Mouse (Mus musculus) large intestine, adult 2 months (tissue): ENCODE data around the gene Jazf1. TPM values are rescaled to one million over a fixed set of nuclear protein-coding genes. Genes with fewer than 3 reads are reported as not detected.

Experiments used
- DNase-seq: peaks from one replicate; pipeline ENCODE4 v3.0.0-alpha.2; 2012; ENCODE audit warnings: low read depth, low spot score
- WGBS: fragments of 180-500 bp; shearing (Covaris S2); methylation state at CpG from one replicate; pipeline ENCODE4 v1.1.7; 2018; 5-methylcytosine and 5-hydroxymethylcytosine counted together
- polyA plus RNA-seq: library from polyadenylated mRNA; depleted of rRNA; stranded (reverse); fragments of >200 nt; gene quantifications from 2 replicates; pipeline ENCODE4 v1.2.3, GENCODE M21; 2012

Jazf1 gene
- polyA plus RNA-seq, 1 experiment, result 0.66 TPM

- 79% methylated on average over 3 of the region's 3 CpGs for WGBS
- DNase-seq, result no peak
Observed at GRCm38 (mm10) chr6:52824977-52825482, 243.4 kb downstream of the Jazf1 start.

- DNase-seq, result no peak
- WGBS, result 70% methylated on average over 7 of the region's 7 CpGs
Observed at GRCm38 (mm10) chr6:52823064-52823463, 245.4 kb downstream of the Jazf1 start.

- no peak for DNase-seq
- 94% methylated on average over 2 of the region's 2 CpGs for WGBS
Observed at GRCm38 (mm10) chr6:52822625-52823024, 245.8 kb downstream of the Jazf1 start.

DNA sequence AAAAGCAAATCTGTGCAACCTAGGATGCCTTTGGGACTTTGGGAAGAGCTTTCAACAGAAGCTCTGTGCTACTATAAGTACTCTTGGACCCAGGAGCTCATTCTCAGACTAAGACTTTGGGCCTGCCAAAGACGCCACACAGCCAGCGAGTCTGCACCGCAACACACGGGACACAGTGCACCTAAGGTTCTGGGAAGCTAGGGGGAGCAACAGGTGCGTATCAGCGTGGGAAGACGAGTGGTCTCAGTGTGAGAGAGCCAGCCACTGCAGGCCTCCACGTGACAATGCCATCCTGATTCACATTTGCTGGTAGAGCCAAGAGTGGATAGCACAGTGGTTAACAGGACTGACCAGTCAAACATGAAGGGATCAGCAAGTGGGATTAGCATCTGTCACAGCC, 249.1 kb downstream of the Jazf1 start:
- 79% methylated on average over 8 of the region's 8 CpGs for WGBS
- DNase-seq, result no peak

DNA sequence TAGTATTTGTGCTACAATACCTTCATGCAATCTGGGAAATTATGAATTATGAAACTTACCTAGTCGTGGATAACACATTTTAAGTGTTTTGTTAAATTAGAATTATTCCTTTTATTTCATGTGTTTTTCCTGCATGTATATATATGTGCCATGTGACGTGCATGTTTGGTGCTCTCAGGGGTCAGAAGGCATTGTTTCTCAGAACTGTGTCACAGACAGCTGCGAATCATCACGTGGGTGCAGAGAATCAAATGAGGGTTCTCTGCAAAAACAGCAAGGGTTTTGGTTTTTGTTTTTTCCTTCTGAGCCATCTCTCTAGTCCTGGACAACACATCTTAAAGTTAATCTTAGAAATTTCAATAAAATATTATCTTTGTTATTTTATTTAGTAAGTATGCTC, 250.4 kb downstream of the Jazf1 start:
- DNase-seq, result no peak
- WGBS, result 86% methylated on average over 4 of the region's 4 CpGs

GRCm38 (mm10) chr6:52817203-52817874, 251.1 kb downstream of the Jazf1 start:
- DNase-seq, result no peak
- WGBS, result 63% methylated on average over 10 of the region's 10 CpGs

GRCm38 (mm10) chr6:52805237-52805856, 263.1 kb downstream of the Jazf1 start:
- DNase-seq, result no peak
- 70% methylated on average over 3 of the region's 3 CpGs for WGBS

DNA sequence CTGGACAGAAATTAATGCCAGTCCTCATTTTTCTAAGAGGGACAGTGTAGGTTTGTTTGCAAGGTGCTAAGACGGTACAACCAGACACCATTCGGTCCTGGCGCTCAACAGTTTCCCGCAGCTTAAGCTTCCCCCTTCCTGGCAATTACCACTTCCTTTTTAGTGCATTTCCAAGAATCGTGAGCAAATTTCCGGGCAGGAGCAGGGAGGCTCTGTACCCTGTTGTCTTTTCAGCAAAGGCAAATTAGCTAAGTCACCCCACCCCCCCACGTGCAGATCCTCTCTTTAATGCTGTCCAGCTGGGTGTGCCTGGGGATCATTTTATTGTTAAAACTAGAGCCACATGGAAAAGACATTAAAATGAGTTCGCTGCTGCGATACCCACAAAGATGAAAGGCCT, 266.2 kb downstream of the Jazf1 start:
- no peak for DNase-seq
- 51% methylated on average over 9 of the region's 9 CpGs for WGBS

DNA sequence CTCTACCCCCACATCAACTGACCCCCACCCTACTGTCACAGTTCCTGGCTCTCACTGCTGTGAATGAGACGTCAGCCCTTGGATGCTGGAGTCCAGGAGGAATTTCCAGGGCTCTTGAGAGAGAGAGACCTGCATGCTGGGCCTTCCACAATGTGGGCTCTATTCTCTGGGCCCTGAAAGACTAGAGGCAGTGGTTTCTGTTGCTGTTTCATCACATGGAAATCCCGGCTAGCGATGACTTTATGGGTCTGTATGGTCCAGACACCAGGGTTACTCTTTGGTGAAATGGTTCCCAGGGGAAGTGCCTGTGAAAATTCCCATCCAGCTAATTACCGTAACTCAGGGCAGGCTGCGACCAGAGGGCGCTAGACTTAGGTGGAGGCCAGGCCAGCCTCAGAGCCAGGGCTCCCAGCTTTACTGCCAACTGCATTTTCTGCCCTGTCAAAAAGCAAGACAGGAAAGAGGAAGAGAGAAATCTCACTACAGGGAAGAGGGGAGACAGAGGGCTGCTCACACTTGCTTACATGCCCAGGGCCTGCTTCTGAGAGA, 271.1 kb downstream of the Jazf1 start:
- WGBS, result 77% methylated on average over 6 of the region's 6 CpGs
- DNase-seq, result no peak

DNA sequence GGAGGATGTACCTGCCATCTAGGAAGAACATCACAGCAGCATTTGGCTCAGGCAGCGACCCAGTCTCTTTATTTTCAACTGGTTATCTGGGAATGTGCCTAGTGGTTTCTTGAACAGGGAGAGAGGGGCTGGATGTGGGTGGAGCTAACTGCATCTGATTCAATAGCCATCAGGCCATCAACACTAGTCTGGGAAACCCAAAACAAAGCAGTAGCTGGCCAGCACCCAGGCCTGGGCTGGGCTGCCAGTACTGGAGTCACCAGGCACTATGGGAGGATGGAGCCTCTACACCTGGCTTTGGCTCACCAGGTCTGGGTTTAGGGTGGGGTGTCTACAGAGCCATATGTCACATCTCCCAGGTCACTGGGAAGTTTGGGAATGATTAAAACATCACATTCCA, 271.7 kb downstream of the Jazf1 start:
- 66% methylated on average over 1 of the region's 1 CpGs for WGBS
- DNase-seq, result no peak

DNA sequence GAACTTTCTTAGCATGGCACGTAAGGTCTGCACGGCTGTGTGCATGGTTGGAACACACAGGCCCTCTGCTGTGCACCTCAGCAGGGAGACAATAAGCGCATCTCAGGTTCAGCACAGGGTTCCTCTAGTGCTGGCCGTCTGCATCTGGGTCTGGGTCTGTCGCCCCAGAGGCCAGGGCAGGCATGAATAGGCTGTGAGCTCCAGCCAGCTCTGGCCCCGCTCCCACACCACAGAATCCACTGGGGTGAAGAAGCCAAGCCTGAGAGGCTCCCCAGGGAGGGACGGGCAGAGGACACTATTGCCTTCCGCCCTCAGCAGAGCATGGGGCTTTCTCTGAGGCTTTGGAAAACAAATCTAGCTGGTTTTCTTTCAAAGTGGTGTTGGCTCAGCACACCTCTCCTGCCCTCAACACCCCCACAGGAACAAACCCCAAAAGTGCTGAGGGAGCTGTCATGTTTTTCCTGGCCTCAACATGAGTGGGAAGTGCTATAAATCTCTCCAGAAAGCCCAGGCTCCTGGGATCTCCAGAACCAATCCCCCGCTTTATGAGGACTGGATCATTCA, 272.3 kb downstream of the Jazf1 start:
- no peak for DNase-seq
- WGBS, result 70% methylated on average over 9 of the region's 9 CpGs

DNA sequence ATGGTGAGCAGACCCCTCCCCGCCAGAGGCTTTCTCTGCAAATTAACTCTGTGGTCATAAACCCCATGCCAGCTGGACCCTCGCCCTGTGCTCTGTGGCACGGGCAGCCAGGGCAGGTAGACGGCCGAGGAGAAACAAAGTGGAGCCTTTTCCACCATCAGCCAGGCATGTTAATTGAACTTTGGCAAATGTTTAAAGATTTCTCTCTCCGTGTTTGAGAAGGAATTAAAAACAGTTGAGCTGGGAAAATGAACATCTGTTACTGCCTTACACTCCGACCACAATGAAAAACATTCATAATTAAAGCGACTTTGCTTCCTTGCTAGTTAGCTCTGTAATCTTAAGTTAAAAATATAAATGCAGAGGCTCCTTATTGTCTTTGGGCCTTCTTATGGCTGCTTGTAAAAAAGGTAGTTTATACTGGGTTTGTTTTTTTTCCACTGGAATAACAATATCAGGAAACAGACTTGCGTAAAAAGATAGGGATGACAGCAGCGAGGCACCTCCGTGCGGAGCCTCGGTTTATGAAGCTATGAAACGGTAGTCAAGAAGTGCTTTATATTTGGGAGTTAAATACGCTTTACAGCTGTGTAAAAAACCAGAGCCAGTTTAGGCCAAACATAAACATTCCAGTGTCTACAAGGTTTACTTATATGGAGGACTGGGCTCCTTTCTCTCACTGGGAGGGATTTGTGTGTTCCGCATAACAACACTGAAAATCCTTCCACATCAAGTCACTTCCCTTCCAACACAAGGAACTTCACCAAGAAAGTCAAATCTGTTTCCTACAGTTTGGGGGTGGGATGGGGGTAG, 273.2 kb downstream of the Jazf1 start:
- WGBS, result 19% methylated on average over 16 of the region's 16 CpGs
- DNase-seq, result no peak

DNA sequence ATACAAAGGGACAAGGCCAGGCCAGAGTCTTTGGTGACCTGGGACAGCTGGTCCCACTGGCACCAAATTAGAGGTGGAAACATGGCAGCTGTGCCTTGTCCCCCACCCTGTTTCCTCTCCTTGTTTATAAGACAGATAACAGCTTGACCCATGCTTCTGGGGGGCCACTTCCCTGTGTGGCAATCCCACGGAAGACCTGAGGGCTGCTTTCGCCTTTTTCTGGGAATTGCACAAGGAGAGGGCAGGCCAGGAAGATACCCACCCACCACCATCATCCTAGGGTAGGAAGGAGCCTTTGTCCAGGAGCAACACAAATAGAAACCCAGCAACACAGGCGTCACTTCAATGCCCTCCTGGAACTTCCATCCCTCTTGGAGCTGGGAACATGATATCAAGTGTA, 276.0 kb downstream of the Jazf1 start:
- WGBS, result 88% methylated on average over 3 of the region's 3 CpGs

GRCm38 (mm10) chr6:52790781-52791180, 277.6 kb downstream of the Jazf1 start:
- DNase-seq, result no peak
- 32% methylated on average over 4 of the region's 4 CpGs for WGBS

More for the DNA sequence above, 276.0 kb downstream of the Jazf1 start:
- no peak for DNase-seq

DNA sequence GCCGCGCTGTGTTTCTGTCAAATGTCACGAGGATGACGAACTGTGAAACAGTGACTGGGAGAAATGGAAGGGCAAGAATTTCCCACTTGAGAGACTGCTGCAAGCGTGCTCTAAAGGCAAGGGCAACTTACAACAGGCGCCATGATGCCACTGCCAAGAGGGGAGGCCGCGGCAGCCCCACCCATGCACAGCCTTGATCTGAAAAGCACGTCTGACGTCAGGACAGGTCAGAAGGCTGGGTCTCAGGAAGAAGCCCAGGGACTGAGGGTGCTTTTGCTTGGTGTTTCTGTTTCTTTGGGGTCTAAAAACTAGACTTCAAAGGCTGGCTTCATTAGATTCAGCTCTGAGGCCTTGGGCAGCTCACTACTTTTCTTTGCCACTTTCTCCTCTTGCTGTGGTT, 278.1 kb downstream of the Jazf1 start:
- DNase-seq, result no peak
- WGBS, result 76% methylated on average over 10 of the region's 10 CpGs

GRCm38 (mm10) chr6:52779546-52779945, 288.9 kb downstream of the Jazf1 start:
- DNase-seq, result no peak
- 73% methylated on average over 5 of the region's 5 CpGs for WGBS

DNA sequence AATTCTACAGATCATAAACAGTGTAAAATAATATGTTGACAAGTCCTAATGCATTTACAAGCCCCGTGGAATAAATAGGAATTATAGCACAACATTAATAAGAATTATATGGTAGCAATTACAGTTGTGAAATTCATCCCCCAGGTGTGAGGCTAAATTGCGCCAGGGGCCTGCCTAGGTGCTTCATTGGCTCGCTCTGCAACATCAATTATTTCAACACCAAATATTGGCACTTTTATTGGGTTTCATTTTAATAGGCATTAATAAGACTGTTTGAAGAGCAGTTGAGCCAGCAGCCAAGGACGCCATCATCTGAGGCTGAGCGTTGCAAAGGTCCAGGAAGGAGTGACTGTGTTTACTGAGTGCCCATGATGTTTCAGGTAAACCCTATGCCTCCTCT, 289.9 kb downstream of the Jazf1 start:
- 83% methylated on average over 5 of the region's 5 CpGs for WGBS
- no peak for DNase-seq

DNA sequence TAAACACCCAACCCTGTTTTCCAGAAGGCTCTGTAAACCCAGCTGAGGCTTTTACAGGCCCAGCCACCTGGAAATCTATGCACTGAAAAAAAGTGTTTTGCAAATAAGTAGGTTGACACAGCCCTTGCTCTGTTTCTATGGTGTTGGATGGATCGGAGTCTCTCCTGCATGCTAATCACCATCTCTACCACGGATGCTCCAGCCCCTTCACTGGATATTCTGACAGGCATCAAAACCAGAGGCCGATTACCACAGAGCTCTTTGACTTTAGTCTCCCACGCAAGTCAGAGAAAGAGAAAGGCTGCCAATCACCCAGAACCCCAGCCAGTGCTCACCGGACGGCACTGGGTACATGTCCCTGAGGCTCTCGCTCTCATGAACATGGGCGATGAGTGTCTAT, 291.4 kb downstream of the Jazf1 start:
- 57% methylated on average over 8 of the region's 8 CpGs for whole genome bisulfite sequencing
- no peak for DNase-seq

DNA sequence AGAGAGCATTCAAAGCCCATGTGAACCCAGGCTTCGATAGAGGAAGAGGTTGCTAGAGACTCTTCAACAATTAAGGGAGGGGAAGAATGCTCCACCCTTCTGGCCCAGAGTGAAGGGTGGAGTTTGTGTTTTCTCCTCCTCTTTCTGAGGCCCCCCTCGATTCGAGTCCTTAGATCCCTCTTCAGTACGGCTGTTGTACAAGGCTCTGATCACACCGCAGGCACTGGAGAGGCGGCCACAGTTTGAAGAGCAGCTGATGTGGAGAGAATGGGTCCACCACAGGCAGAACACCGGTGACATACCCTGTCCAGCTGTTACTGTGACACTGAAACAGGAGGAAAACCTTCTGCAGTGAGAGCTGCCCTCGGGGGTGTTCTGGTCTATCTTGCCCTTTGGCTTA, 292.5 kb downstream of the Jazf1 start:
- WGBS, result 67% methylated on average over 8 of the region's 8 CpGs
- no peak for DNase-seq

- no peak for DNase-seq
- WGBS, result 81% methylated on average over 3 of the region's 3 CpGs
Observed at GRCm38 (mm10) chr6:52775350-52775749, 293.1 kb downstream of the Jazf1 start.
